Mouse (Mus musculus) spleen, postnatal 36 days (tissue): ENCODE results near the gene Zfr2.

ENCODE experiments used
- DNase-seq, 2 experiments: peaks; one replicate each; pipeline ENCODE4 v3.0.0; 2022; ENCODE audit warnings: low spot score in 2 of 2, mixed read lengths in 1 of 2

Zfr2 gene

DNA sequence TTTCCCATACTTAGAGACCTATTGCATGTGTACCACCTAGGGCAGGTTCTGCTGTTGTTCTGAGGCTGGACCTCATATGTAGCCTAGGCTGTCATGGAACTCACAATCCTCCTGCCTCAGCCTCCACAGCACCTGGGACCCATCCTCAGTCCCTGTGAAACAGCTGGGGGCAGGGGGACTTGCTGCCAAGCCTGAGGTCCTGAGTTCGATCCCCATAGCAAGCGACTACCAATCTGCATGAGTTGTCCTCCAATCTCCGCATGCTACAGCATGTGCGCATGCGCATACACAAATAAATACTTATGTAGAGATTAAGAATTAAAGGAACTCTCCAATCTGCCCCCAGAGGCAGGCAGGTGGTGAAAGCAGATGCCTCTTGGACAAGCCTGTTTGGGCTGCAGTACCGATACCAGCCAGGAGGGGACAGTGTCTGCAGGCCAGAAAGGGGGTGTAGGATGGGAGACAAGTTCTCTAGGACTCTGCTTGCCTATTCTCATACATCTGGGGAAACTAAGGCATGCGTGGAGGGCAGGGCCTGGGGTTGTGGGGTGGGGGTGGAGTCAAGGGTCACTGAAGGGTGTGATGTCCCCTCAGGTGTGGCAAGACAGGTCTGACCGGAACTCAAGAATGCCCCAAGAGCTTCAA, 54.7 kb downstream of the Zfr2 start:
- DNase-seq, result peak; percentile 49 to 71

DNA sequence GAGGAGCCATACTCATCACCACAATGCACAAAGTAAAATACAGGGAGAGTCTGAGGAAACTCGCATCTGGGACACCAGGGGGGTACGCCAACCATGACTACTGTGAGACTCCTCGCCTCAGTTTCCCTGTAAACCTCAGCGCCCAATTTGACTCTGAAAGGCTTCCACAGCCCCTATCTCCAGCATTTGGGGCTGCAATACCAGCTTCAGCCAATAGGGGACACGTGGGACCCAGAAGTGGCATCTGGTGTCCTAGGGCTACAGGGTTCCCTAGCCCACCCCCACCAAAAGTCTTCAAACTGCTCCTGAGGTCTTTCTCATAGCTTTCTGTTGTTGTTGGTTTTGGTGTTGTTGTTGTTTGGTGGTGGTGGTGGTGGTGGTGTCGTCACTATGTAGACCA, 55.6 kb downstream of the Zfr2 start:
- DNase-seq, result no peak

DNA sequence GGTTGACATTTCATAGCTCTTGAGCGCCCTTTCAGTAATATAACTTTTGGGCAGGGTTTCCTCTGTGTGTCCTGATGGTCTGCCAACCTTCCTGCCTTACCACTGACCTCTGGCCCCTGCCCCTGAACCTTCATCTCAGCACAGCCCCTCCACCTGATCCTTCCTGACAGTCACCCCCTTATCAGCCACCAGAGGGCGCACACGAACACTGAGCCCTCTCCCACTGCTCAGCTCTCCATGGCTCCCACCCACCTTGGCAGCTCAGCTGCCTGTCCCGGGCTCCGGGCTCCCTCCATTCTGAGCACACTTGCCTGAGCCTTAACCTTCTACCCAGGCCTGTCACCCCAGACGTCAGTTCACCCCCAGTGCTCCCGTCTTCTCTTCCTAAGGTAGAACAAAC, 56.3 kb downstream of the Zfr2 start:
- peak; percentile 54 to 58 for DNase-seq

- DNase-seq, result no peak
These were observed 56.9 kb downstream of the Zfr2 start for GRCm38 (mm10) chr10:81289811-81290210.

DNA sequence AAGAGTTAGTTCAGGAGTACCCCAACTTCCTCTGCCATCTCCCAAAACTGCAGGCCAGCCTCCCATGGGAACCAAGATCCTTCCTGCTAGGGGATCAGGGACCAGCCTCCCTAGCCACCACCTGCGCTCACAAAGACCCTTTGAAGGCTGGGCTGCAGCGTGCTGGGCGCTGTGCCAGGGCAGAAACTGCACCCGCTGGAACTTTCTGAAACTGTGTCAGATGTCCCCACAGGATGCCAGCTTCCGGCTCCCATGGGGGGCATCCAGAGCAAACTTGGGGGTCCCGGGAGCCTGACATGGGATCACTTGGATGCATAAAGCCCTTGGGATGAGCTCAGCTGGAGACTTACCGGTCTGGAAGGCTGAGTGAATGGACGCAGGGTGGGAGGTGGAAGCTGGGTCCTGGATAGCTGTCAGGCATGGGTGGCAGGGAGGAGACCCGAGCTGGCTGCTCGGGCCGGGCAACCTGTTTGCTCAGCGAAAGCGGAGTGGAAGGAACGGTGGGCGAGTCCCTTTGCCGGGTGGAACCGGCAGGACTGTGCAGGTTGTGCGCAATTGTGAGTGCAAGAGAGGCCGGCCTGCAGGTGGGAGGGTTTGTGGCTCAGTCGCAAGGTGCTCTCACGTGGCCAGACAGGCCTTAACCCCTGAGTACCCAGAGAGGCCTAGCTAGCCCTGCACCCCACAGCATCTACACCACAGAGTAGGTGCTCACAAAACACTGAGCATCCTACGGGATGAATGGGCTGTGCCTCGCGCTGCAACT, 57.9 kb downstream of the Zfr2 start:
- no peak for DNase-seq

GRCm38 (mm10) chr10:81291511-81292104, 58.7 kb downstream of the Zfr2 start, which contains the start of gene Tjp3:
Gene Tjp3, minus strand, starts transcription at chr10:81291581.
- no peak for DNase-seq

DNA sequence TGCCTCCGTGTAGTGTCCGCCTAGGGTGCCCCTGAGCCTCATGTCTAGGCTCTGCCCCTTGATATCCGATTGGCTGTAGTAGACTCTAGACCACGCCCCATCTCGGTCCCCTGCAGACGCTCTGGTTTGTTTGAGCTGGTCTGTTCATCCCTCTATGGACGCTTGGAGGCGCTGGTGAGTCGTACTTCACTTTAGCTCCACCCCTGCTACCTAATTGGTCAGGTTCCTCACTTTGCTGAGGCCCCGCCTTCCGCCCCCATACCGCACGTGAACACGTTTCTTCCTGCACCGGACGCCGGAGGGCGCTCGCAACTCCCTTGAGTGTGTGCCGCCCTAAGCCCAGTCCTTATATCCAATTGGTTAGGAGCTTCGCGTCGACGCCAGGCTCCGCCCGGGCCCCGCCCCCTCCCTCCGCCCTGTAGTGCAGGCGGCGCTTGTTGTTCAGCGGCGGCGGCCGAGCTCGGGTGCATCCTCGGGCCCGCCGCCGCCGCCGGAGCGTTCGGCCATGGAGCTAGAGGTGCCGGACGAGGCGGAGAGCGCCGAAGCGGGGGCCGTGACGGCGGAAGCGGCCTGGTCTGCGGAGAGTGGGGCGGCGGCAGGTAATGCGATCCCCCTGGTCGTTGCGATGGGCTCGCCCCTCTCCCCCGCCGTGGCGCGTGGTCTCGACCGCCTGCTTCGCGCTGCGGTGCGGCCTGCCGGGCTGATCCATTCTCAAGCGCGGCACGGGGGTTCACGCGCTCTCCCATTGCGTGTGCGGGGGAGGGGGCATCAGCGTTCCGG, 59.8 kb downstream of the Zfr2 start, which contains the start of gene Pip5k1c:
Gene Pip5k1c (plus strand): TSS at position 410 of the 780 bp plus-strand sequence.
- peak; percentile 100 for DNase-seq

- no peak for DNase-seq
These were observed 60.5 kb downstream of the Zfr2 start for GRCm38 (mm10) chr10:81293334-81294030.

- DNase-seq, result no peak
These were observed 61.5 kb downstream of the Zfr2 start for GRCm38 (mm10) chr10:81294442-81294841.

- DNase-seq, result no peak
These were observed 62.2 kb downstream of the Zfr2 start for GRCm38 (mm10) chr10:81295185-81295584.

GRCm38 (mm10) chr10:81297246-81297645, 64.3 kb downstream of the Zfr2 start:
- peak; percentile 62 to 67 for DNase-seq

GRCm38 (mm10) chr10:81297845-81298244, 64.9 kb downstream of the Zfr2 start:
- peak; percentile 80 to 81 for DNase-seq

DNA sequence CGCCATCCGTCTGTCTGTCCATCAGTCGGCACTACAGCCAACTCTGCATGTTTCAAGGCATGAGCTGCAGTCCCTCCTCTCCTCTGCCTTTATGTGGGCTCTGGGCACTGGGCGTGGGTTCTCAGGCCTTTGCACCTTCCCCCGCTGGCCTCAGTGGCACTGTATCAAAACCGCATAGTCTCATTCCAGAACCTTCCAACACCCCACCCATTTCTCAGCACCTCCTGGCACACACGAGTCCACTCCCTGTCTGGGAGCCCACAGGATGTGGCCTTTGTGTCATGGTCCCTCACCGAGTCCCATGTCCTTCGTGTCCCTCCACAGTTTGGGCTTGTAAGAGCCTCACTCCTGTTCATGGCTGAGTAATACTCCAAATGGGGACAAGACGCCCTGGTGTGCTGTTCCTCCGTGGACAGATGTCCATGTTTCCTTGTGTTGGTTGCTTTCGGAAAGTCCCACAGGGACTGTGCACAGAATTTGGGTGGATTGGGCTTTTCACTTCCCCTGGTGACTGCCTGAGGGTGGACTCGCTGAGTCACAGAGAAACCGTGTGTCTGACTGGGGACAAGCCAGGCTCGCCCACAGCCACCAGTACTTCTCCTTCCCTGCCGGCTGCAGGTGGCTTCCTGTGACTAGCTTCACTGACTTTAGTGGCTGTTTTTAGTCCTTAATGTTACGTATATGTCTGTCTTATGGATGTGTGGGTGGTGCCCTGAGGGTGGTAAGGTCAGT, 65.6 kb downstream of the Zfr2 start:
- DNase-seq, result peak; percentile 84 to 86

GRCm38 (mm10) chr10:81299585-81300351, 66.8 kb downstream of the Zfr2 start:
- no peak for DNase-seq

GRCm38 (mm10) chr10:81300352-81300907, 67.5 kb downstream of the Zfr2 start:
- DNase-seq, result no peak

- no peak for DNase-seq
These were observed 68.4 kb downstream of the Zfr2 start for GRCm38 (mm10) chr10:81301321-81301720.
